Mouse (Mus musculus) hindlimb bud, embryonic 11.5 days (tissue): ENCODE measurements around the gene Wscd2.

Source experiments
- DNase-seq: peaks from one replicate; pipeline ENCODE4 v3.0.0-alpha.2; 2012; ENCODE audit warnings: low read depth, low spot score; ENCODE audit errors: extremely low spot score

Gene Wscd2

GRCm38 (mm10) chr5:113609891-113610290, 119.8 kb downstream of the Wscd2 start:
- DNase-seq: no peak

GRCm38 (mm10) chr5:113610490-113610889, 120.4 kb downstream of the Wscd2 start:
- no peak for DNase-seq

- DNase-seq: no peak
These were observed 121.0 kb downstream of the Wscd2 start for GRCm38 (mm10) chr5:113611131-113611530.

- no peak for DNase-seq
These were observed 121.7 kb downstream of the Wscd2 start for GRCm38 (mm10) chr5:113611771-113612233.

GRCm38 (mm10) chr5:113618716-113619115, 128.6 kb downstream of the Wscd2 start:
- no peak for DNase-seq

- DNase-seq: no peak
These were observed 129.0 kb downstream of the Wscd2 start for GRCm38 (mm10) chr5:113619151-113619550.

- DNase-seq: no peak
These were observed 130.1 kb downstream of the Wscd2 start for GRCm38 (mm10) chr5:113620130-113620716.

- DNase-seq: no peak
These were observed 130.9 kb downstream of the Wscd2 start for GRCm38 (mm10) chr5:113620999-113621398.

GRCm38 (mm10) chr5:113623052-113623451, 132.9 kb downstream of the Wscd2 start:
- no peak for DNase-seq

- DNase-seq: no peak
These were observed 134.9 kb downstream of the Wscd2 start for GRCm38 (mm10) chr5:113625068-113625467.

GRCm38 (mm10) chr5:113626352-113626751, 136.2 kb downstream of the Wscd2 start:
- DNase-seq: no peak

- DNase-seq: no peak
These were observed 136.9 kb downstream of the Wscd2 start for GRCm38 (mm10) chr5:113626991-113627390.

GRCm38 (mm10) chr5:113627820-113628437, 137.8 kb downstream of the Wscd2 start:
- no peak for DNase-seq

GRCm38 (mm10) chr5:113629248-113629647, 139.1 kb downstream of the Wscd2 start:
- no peak for DNase-seq

- DNase-seq: no peak
These were observed 140.0 kb downstream of the Wscd2 start for GRCm38 (mm10) chr5:113630116-113630515.

- peak; percentile 52 for DNase-seq
These were observed 143.0 kb downstream of the Wscd2 start for GRCm38 (mm10) chr5:113633037-113633714.

- no peak for DNase-seq
These were observed 144.0 kb downstream of the Wscd2 start for GRCm38 (mm10) chr5:113634024-113634651.

- DNase-seq: no peak
These were observed 144.9 kb downstream of the Wscd2 start for GRCm38 (mm10) chr5:113634887-113635610.

- no peak for DNase-seq
These were observed 145.9 kb downstream of the Wscd2 start for GRCm38 (mm10) chr5:113635861-113636565.

- no peak for DNase-seq
These were observed 147.5 kb downstream of the Wscd2 start for GRCm38 (mm10) chr5:113637631-113638030.
